Mouse (Mus musculus): ENCODE results near the gene Thnsl1. TPM values are rescaled to one million over a fixed set of nuclear protein-coding genes. Genes with fewer than 3 reads are reported as not detected.

Gene Thnsl1
- total RNA-seq, 1 experiment, result 9.4 TPM

DNA sequence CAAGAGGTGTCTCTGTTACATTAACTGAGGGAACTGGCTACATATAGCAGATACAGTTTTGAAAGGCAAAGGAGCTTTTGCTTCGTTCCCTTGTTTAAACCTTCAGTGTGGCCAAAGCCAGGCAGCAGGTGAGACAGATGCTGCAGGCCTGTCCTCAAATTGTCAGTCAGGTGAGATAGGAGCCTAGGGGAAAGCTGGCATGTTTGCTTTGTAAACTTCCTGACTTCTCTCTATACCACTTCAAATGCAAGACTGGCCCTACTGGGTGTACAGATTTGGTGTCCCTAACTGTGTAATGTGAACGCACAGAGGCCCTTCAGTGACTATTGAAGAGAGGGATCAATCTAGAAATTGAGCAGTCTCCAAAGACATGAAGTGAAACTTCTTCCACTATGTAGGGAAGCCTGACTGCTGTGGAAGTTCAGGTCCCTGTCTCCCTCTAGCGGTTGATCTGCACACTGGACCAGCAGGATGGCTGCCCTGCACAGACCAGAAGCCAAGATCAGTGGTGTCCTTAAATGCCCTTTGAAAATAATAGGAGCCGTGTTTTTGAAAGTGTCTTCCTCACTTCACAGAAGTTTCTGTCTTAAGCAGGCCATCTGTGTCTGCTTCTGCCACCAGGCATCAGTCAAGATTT, 56.0 kb downstream of the Thnsl1 start:
- peak; percentile 53 for DNase-seq (ENCODE audit: low read depth, low spot score)
- Histone ChIP-seq H3K4me1 (ENCODE audit: control insufficient read depth in 2 of 2, insufficient read depth in 2 of 2, low read length in 2 of 2, poor library complexity in 1 of 2) (no peaks in the 10 kb centered on the region), H3K9me3 (ENCODE audit: control insufficient read depth, insufficient read depth, low read depth, low read length) (no peaks in the 10 kb centered on the region), H3K4me3 (ENCODE audit: insufficient read depth in 1 of 2, low read depth in 1 of 2, low read length in 2 of 2, poor library complexity in 1 of 2, severe bottlenecking in 1 of 2) (no peak overlapping the region), H3K9ac (ENCODE audit: insufficient read depth, low read depth, low read length, poor library complexity, severe bottlenecking) (no peak overlapping the region), H3K27ac (ENCODE audit: insufficient read depth, low read depth, low read length, poor library complexity, severe bottlenecking) (no peak overlapping the region), H3K36me3 (ENCODE audit: control insufficient read depth, insufficient read depth, low read length, poor library complexity, severe bottlenecking) (no peaks in the 10 kb centered on the region)
- in situ Hi-C loops (cut with MboI; ENCODE audit: low sequenced_read_pairs in 2 of 2, unreplicated experiment in 2 of 2), result loop anchor here in 1 of 2 experiments (10.0 kb wide), 1 partner anchor 367 kb away; no protein-coding TSS in a partner anchor
- peak; percentile 94 for TF ChIP-seq ZC3H11A (IDR thresholded peaks at IDR 0.05; ENCODE audit: borderline replicate concordance, low read depth, low read length)
- TF ChIP-seq CHD2 (IDR thresholded peaks at IDR 0.05; ENCODE audit: low read depth, low read length), result no peak
- no peak for TF ChIP-seq MAFK (IDR thresholded peaks at IDR 0.05; ENCODE audit: insufficient read depth, low read depth, low read length)

GRCm38 (mm10) chr2:21264031-21264430, 58.5 kb downstream of the Thnsl1 start:
- no peak overlapping the region for H3K4me3 ChIP-seq (ENCODE audit: insufficient read depth in 1 of 2, low read depth in 1 of 2, low read length in 2 of 2, poor library complexity in 1 of 2, severe bottlenecking in 1 of 2)
- H3K27ac ChIP-seq (ENCODE audit: insufficient read depth, low read depth, low read length, poor library complexity, severe bottlenecking), result no peak overlapping the region
- in situ Hi-C loops (cut with MboI; ENCODE audit: low sequenced_read_pairs in 2 of 2, unreplicated experiment in 2 of 2), result loop anchor here in 1 of 2 experiments (10.0 kb wide), 1 partner anchor 369 kb away; no protein-coding TSS in a partner anchor
- no peaks in the 10 kb centered on the region for H3K9me3 ChIP-seq (ENCODE audit: control insufficient read depth, insufficient read depth, low read depth, low read length)
- peaks cover 0 to 6% of the 10 kb centered on the region in 2 experiments; a peak in 2 of 4 replicates for H3K4me1 ChIP-seq (ENCODE audit: control insufficient read depth in 2 of 2, insufficient read depth in 2 of 2, low read length in 2 of 2, poor library complexity in 1 of 2)
- DNase-seq (ENCODE audit: low read depth, low spot score), result no peak
- no peak overlapping the region for H3K9ac ChIP-seq (ENCODE audit: insufficient read depth, low read depth, low read length, poor library complexity, severe bottlenecking)
- H3K36me3 ChIP-seq (ENCODE audit: control insufficient read depth, insufficient read depth, low read length, poor library complexity, severe bottlenecking), result no peaks in the 10 kb centered on the region
- TF ChIP-seq CHD2 (IDR thresholded peaks at IDR 0.05; ENCODE audit: low read depth, low read length), result no peak
- TF ChIP-seq ZNF384 (IDR thresholded peaks at IDR 0.05; ENCODE audit: low read depth, low read length), result no peak
- no peak for TF ChIP-seq HCFC1 (IDR thresholded peaks at IDR 0.05; ENCODE audit: borderline replicate concordance, insufficient read depth, low read length)
- TF ChIP-seq ZC3H11A (IDR thresholded peaks at IDR 0.05; ENCODE audit: borderline replicate concordance, low read depth, low read length), result no peak
- TF ChIP-seq MAFK (IDR thresholded peaks at IDR 0.05; ENCODE audit: insufficient read depth, low read depth, low read length), result no peak

Other genes starting within 250 kb of the Thnsl1 start
- 35.6 and 40.1 TPM in 2 replicates for gene Arhgap21, start 236.8 kb upstream of the Thnsl1 start, total RNA-seq (2012; rRNA removed)
- gene Enkur, start 359 bp upstream of the Thnsl1 start, total RNA-seq (2012; rRNA removed), result 0.31 TPM in 1 of 2 replicates, not detected in the other
- 0.09 TPM in 1 of 2 replicates, not detected in the other for gene Gpr158, start 161.8 kb downstream of the Thnsl1 start, total RNA-seq (2012; rRNA removed)

Measured in ES-E14 (cell line).